In genomic region chr7:131184339-131184738, GRCm38 (mm10) we compare ENCODE assay signal across 26 mouse cellular contexts. TPM values are rescaled to one million over a fixed set of nuclear protein-coding genes. Genes with fewer than 3 reads are reported as not detected.
A peak's percentile ranks its signal among the peaks of the same experiment; 100 is the strongest.
DNase-seq lines count a peak whose midpoint lies in the region; ATAC-seq and TF ChIP-seq lines count a peak whose summit lies in the region.
"Had no signal": no experiment of that assay in that cellular context is flagged by ENCODE, and none has a peak within 500 bp of the region (broad histone marks: within the 10 kb centered on the region; RNA-seq: fewer than 3 reads in every experiment).

No protein-coding gene starts in this region.

- TF ChIP-seq POLR2A in ES-Bruce4 (IDR thresholded peaks at IDR 0.05; ENCODE audit: insufficient read depth, low read length): no peak

- no peaks in the 10 kb centered on the region for H3K4me1 ChIP-seq in hindbrain, postnatal 0 days (ENCODE audit: insufficient read depth, low read length)
- H3K4me1 ChIP-seq in hindbrain, embryonic 10.5 days (replicated peaks): no peaks in the 10 kb centered on the region
- H3K4me1 ChIP-seq in ES-Bruce4 (ENCODE audit: control insufficient read depth, insufficient read depth, low read length): no peaks in the 10 kb centered on the region
- H3K4me1 ChIP-seq in forebrain, embryonic 10.5 days: no peaks in the 10 kb centered on the region
- H3K4me1 ChIP-seq: embryonic facial prominence, embryonic 10.5 days; heart, embryonic 12.5 days; hindbrain, embryonic 15.5 days had no signal

- WGBS in hindbrain, postnatal 0 days: 66% methylated on average over 8 of the region's 8 CpGs
- whole genome bisulfite sequencing in hindbrain, embryonic 10.5 days: 68% methylated on average over 8 of the region's 8 CpGs
- 69% methylated on average over 8 of the region's 8 CpGs for WGBS in forebrain, embryonic 10.5 days

- POLR2A ChIA-PET in Patski (lab: Charles Lee): no interaction called here

- H3K9me3 ChIP-seq in hindbrain, postnatal 0 days (ENCODE audit: low read length): no peaks in the 10 kb centered on the region
- no peaks in the 10 kb centered on the region for H3K9me3 ChIP-seq in hindbrain, embryonic 10.5 days
- no peaks in the 10 kb centered on the region for H3K9me3 ChIP-seq in ES-Bruce4 (replicated peaks; ENCODE audit: control insufficient read depth, insufficient read depth, low read length, poor library complexity, severe bottlenecking)
- no peaks in the 10 kb centered on the region for H3K9me3 ChIP-seq in forebrain, embryonic 10.5 days
- H3K9me3 ChIP-seq: embryonic facial prominence, embryonic 10.5 days; heart, embryonic 12.5 days; hindbrain, embryonic 15.5 days had no signal

- H3K36me3 ChIP-seq in hindbrain, postnatal 0 days (ENCODE audit: insufficient read depth, low read length): no peaks in the 10 kb centered on the region
- no peaks in the 10 kb centered on the region for H3K36me3 ChIP-seq in hindbrain, embryonic 10.5 days
- H3K36me3 ChIP-seq in ES-Bruce4 (ENCODE audit: control insufficient read depth, insufficient read depth, low read length, poor library complexity, severe bottlenecking): no peaks in the 10 kb centered on the region
- H3K36me3 ChIP-seq in forebrain, embryonic 10.5 days (replicated peaks): no peaks in the 10 kb centered on the region
- H3K36me3 ChIP-seq: embryonic facial prominence, embryonic 10.5 days; G1E; heart, embryonic 12.5 days; hindbrain, embryonic 15.5 days had no signal

- H3K9ac ChIP-seq in hindbrain, postnatal 0 days (replicated peaks; ENCODE audit: low read length): no peak overlapping the region
- H3K9ac ChIP-seq in ES-Bruce4 (ENCODE audit: low read depth, poor library complexity, severe bottlenecking): no peak overlapping the region
- H3K9ac ChIP-seq: heart, embryonic 12.5 days; hindbrain, embryonic 15.5 days had no signal

- H3K4me2 ChIP-seq in hindbrain, postnatal 0 days (ENCODE audit: low read depth, low read length): no peak overlapping the region
- H3K4me2 ChIP-seq: heart, embryonic 12.5 days; hindbrain, embryonic 15.5 days had no signal

- CTCF ChIA-PET in Patski (lab: Charles Lee): interaction anchor here (1.3 kb wide), 1 partner anchor 11 kb away, joined by 4 read pairs; no protein-coding TSS in a partner anchor

- H3K27ac ChIP-seq in hindbrain, postnatal 0 days: no peak overlapping the region
- H3K27ac ChIP-seq in hindbrain, embryonic 10.5 days: no peak overlapping the region
- H3K27ac ChIP-seq in layer of hippocampus, adult 2 months: no peak overlapping the region
- H3K27ac ChIP-seq in ES-Bruce4 (ENCODE audit: insufficient read depth, low read length): no peak overlapping the region
- H3K27ac ChIP-seq in forebrain, embryonic 10.5 days: no peak overlapping the region
- H3K27ac ChIP-seq: embryonic facial prominence, embryonic 10.5 days; gastrocnemius, adult 2 months; hindbrain, embryonic 15.5 days had no signal

- in situ Hi-C loops in Patski (cut with MboI; ENCODE audit: low pct_unique_long_range_greater_than_20kb): no loop called here

- ATAC-seq in hindbrain, postnatal 0 days: no peak
- no peak for ATAC-seq in Patski
- ATAC-seq: forebrain, embryonic 14.5 days; inflammation-experienced regulatory T-cells, adult 6 months had no signal

- TF ChIP-seq CTCF in hindbrain, postnatal 0 days (IDR thresholded peaks at IDR 0.05; ENCODE audit: low read depth): peak; percentile 16; the same call in 1 of the 2 replicates
- 0 out of 2 replicates have a peak, but pooled peaks have one; percentile 13 for TF ChIP-seq CTCF in layer of hippocampus, adult 2 months (conservative IDR thresholded peaks at IDR 0.05)
- TF ChIP-seq CTCF in ES-Bruce4 (IDR thresholded peaks at IDR 0.05; ENCODE audit: low read depth, low read length): peak; percentile 23
- peak; percentile 37 for TF ChIP-seq CTCF in Patski (IDR thresholded peaks at IDR 0.05)

- DNase-seq in hindbrain, postnatal 0 days (ENCODE audit: low spot score): no peak
- DNase-seq in hindbrain, embryonic 10.5 days (ENCODE audit: low spot score): no peak
- DNase-seq in layer of hippocampus, adult 2 months (ENCODE audit: low spot score in 2 of 2): no peak
- DNase-seq in layer of hippocampus, adult 18-20 months (ENCODE audit: low spot score in 2 of 2): no peak
- no peak for DNase-seq in Patski (ENCODE audit: low read depth, low spot score)
- DNase-seq in forebrain, embryonic 10.5 days (ENCODE audit: extremely low spot score, low spot score): no peak
- DNase-seq: adrenal gland, postnatal 14 days; cerebellum, adult 11-12 months; cerebellum, adult 9-11 months; cerebellum, postnatal 36 days; gastrocnemius, adult 2 months; gastrocnemius, postnatal 25 days had no signal

- TF ChIP-seq EP300 in ES-Bruce4 (IDR thresholded peaks at IDR 0.05; ENCODE audit: insufficient read depth, low read depth, low read length): no peak

- H3K4me3 ChIP-seq in hindbrain, postnatal 0 days (ENCODE audit: low read length): no peak overlapping the region
- no peak overlapping the region for H3K4me3 ChIP-seq in hindbrain, embryonic 10.5 days
- H3K4me3 ChIP-seq in layer of hippocampus, adult 2 months: no peak overlapping the region
- H3K4me3 ChIP-seq in ES-Bruce4 (ENCODE audit: low read depth, low read length): no peak overlapping the region
- H3K4me3 ChIP-seq in forebrain, embryonic 10.5 days: no peak overlapping the region
- H3K4me3 ChIP-seq: embryonic facial prominence, embryonic 10.5 days; gastrocnemius, adult 2 months; heart, embryonic 12.5 days; hindbrain, embryonic 15.5 days had no signal

- H3K27me3 ChIP-seq in hindbrain, postnatal 0 days (ENCODE audit: insufficient read depth, low read length): no peaks in the 10 kb centered on the region
- no peaks in the 10 kb centered on the region for H3K27me3 ChIP-seq in hindbrain, embryonic 10.5 days (ENCODE audit: insufficient read depth, poor library complexity, severe bottlenecking)
- no peaks in the 10 kb centered on the region; the same call in 1 of the 2 replicates for H3K27me3 ChIP-seq in ES-Bruce4 (ENCODE audit: control insufficient read depth, insufficient read depth, low read length, poor library complexity, severe bottlenecking)
- H3K27me3 ChIP-seq in Patski: no peaks in the 10 kb centered on the region
- no peaks in the 10 kb centered on the region for H3K27me3 ChIP-seq in forebrain, embryonic 10.5 days (ENCODE audit: poor library complexity, severe bottlenecking)
- H3K27me3 ChIP-seq: hindbrain, embryonic 15.5 days had no signal

RNA-seq across cellular contexts. Expression of gene 5430419D17Rik, which starts 10.1 kb away (rescaled TPM):
- total RNA-seq in hindbrain, postnatal 0 days (2014; rRNA removed): under 0.01 and 0.31 TPM in 2 replicates
- 0.05 and 0.09 TPM in 2 replicates for polyA plus RNA-seq in hindbrain, postnatal 0 days (2015; fragmentation: Nextera tagmentation; extraction: Ambion mirVana)
- 0.02 TPM in 1 of 2 replicates, not detected in the other for polyA plus RNA-seq in hindbrain, embryonic 10.5 days (2016; fragmentation: Nextera tagmentation; extraction: Ambion mirVana)
- under 1 TPM in 1 of 2 experiments, not detected in 1; 0.05 TPM for total RNA-seq in layer of hippocampus, adult 2 months (2021)
- not detected for total RNA-seq in layer of hippocampus, adult 18-20 months (2021)
- not detected in 2 replicates for polyA plus RNA-seq in ES-Bruce4 (2011; ENCODE audit: insufficient read depth, insufficient read length, low read depth, missing spikeins)
- polyA plus RNA-seq in Patski (2021): 0.04 TPM
- not detected in 2 replicates for polyA plus RNA-seq in forebrain, embryonic 10.5 days (2016; fragmentation: Nextera tagmentation; extraction: Ambion mirVana)
- total RNA-seq: adrenal gland, adult 18-20 months; adrenal gland, postnatal 14 days; gastrocnemius, adult 2 months; gastrocnemius, postnatal 25 days; granulocyte monocyte progenitor cell, adult 5-6 weeks had no signal
- polyA plus RNA-seq: embryonic facial prominence, embryonic 10.5 days; embryonic facial prominence, embryonic 14.5 days; forebrain, embryonic 14.5 days; G1E; hindbrain, embryonic 11.5 days; hindbrain, embryonic 15.5 days; inflammation-experienced regulatory T-cells, adult 6 months had no signal

RNA-seq across cellular contexts. Expression of gene 4933402N03Rik, which starts 38.2 kb away (rescaled TPM):
- total RNA-seq in hindbrain, postnatal 0 days (2014; rRNA removed): not detected in 2 replicates
- polyA plus RNA-seq in hindbrain, postnatal 0 days (2015; fragmentation: Nextera tagmentation; extraction: Ambion mirVana): not detected in 2 replicates
- polyA plus RNA-seq in hindbrain, embryonic 10.5 days (2016; fragmentation: Nextera tagmentation; extraction: Ambion mirVana): not detected in 2 replicates
- total RNA-seq in layer of hippocampus, adult 2 months (2021): not detected
- total RNA-seq in layer of hippocampus, adult 18-20 months (2021): not detected
- not detected in 2 replicates for polyA plus RNA-seq in ES-Bruce4 (2011; ENCODE audit: insufficient read depth, insufficient read length, low read depth, missing spikeins)
- polyA plus RNA-seq in Patski (2021): not detected
- polyA plus RNA-seq in forebrain, embryonic 10.5 days (2016; fragmentation: Nextera tagmentation; extraction: Ambion mirVana): not detected in 2 replicates
- total RNA-seq: adrenal gland, adult 18-20 months; adrenal gland, postnatal 14 days; gastrocnemius, adult 2 months; gastrocnemius, postnatal 25 days; granulocyte monocyte progenitor cell, adult 5-6 weeks; heart, adult 8-10 months; heart, postnatal 25 days had no signal
- polyA plus RNA-seq: embryonic facial prominence, embryonic 10.5 days; embryonic facial prominence, embryonic 14.5 days; forebrain, embryonic 14.5 days; G1E; heart, embryonic 12.5 days; heart, embryonic 16.5 days; hindbrain, embryonic 11.5 days; hindbrain, embryonic 15.5 days; inflammation-experienced regulatory T-cells, adult 6 months had no signal
